Mouse (Mus musculus): ENCODE data around the gene Adsl.
"Not testable (repeated sequence)": the region's sequence is repeated elsewhere in the genome, so short reads cannot be mapped to it uniquely, and the experiment has no call there.

The Adsl gene

GRCm38 (mm10) chr15:80948145-80949135 is at the start of gene Adsl:
Gene Adsl (plus strand): TSS chr15:80948490.
- in situ Hi-C loops (cut with MboI, MseI): loop anchor here in 1 of 2 experiments (5.0 to 10.0 kb wide), 2 partner anchors 54 to 241 kb away; no protein-coding TSS in a partner anchor

- in situ Hi-C loops (cut with MboI, MseI): loop anchor here in 1 of 2 experiments (5.0 to 10.0 kb wide), 2 partner anchors 45 to 397 kb away; partner anchors contain the start of gene Adsl
These were observed 48.5 kb upstream of the Adsl start for GRCm38 (mm10) chr15:80899806-80900205.

- in situ Hi-C loops (cut with MboI, MseI): no loop called here
These were observed 46.3 kb upstream of the Adsl start for GRCm38 (mm10) chr15:80901806-80902513.

- in situ Hi-C loops (cut with MboI, MseI): not testable (repeated sequence)
These were observed 43.5 kb upstream of the Adsl start for GRCm38 (mm10) chr15:80904776-80905175.

- in situ Hi-C loops (cut with MboI, MseI): no loop called here
These were observed 38.1 kb upstream of the Adsl start for GRCm38 (mm10) chr15:80910183-80910582.

- in situ Hi-C loops (cut with MboI, MseI): no loop called here
These were observed 37.3 kb upstream of the Adsl start for GRCm38 (mm10) chr15:80910790-80911531.

GRCm38 (mm10) chr15:80912175-80912574 is 36.1 kb upstream of the Adsl start:
- in situ Hi-C loops (cut with MboI, MseI): no loop called here

- in situ Hi-C loops (cut with MboI, MseI): no loop called here
These were observed 34.5 kb upstream of the Adsl start for GRCm38 (mm10) chr15:80913803-80914202.

GRCm38 (mm10) chr15:80915850-80916249 is 32.4 kb upstream of the Adsl start:
- in situ Hi-C loops (cut with MboI, MseI): no loop called here

GRCm38 (mm10) chr15:80916621-80917020 is 31.7 kb upstream of the Adsl start:
- in situ Hi-C loops (cut with MboI, MseI): no loop called here

GRCm38 (mm10) chr15:80920346-80920745 is 27.9 kb upstream of the Adsl start:
- in situ Hi-C loops (cut with MboI, MseI): no loop called here

GRCm38 (mm10) chr15:80921781-80922180 is 26.5 kb upstream of the Adsl start:
- in situ Hi-C loops (cut with MboI, MseI): no loop called here

- in situ Hi-C loops (cut with MboI, MseI): no loop called here
These were observed 24.1 kb upstream of the Adsl start for GRCm38 (mm10) chr15:80924211-80924610.

GRCm38 (mm10) chr15:80928811-80929355 is 19.4 kb upstream of the Adsl start:
- in situ Hi-C loops (cut with MboI, MseI): no loop called here

- in situ Hi-C loops (cut with MboI, MseI): no loop called here
These were observed 18.2 kb upstream of the Adsl start for GRCm38 (mm10) chr15:80930048-80930571.

GRCm38 (mm10) chr15:80930676-80931320 is 17.5 kb upstream of the Adsl start:
- in situ Hi-C loops (cut with MboI, MseI): not testable (repeated sequence)

GRCm38 (mm10) chr15:80931345-80931960 is 16.8 kb upstream of the Adsl start:
- in situ Hi-C loops (cut with MboI, MseI): no loop called here

GRCm38 (mm10) chr15:80934841-80935240 is 13.4 kb upstream of the Adsl start:
- in situ Hi-C loops (cut with MboI, MseI): no loop called here

GRCm38 (mm10) chr15:80936686-80937085 is 11.6 kb upstream of the Adsl start:
- in situ Hi-C loops (cut with MboI, MseI): no loop called here

- in situ Hi-C loops (cut with MboI, MseI): no loop called here
These were observed 9.7 kb upstream of the Adsl start for GRCm38 (mm10) chr15:80938615-80939014.

Data from T-helper 17 cell (primary cell).